Mouse (Mus musculus) neural tube, embryonic 14.5 days (tissue): ENCODE measurements around the gene Tmcc3. TPM values are rescaled to one million over a fixed set of nuclear protein-coding genes. Genes with fewer than 3 reads are reported as not detected.

Experiments
- ATAC-seq: fragments of 200-750 bp; cut with Nextera tagmentation; 2 replicates; pipeline ENCODE4 v1.8.0; 2017; ENCODE audit warnings: low read depth, mild to moderate bottlenecking, moderate TSS enrichment, moderate library complexity
- H3K27ac ChIP-seq: fragments of 300-500 bp; sonication (generic); 2 replicates; pipeline ENCODE4 v1.5.1; 2014; ENCODE audit warnings: low read depth, mild to moderate bottlenecking, control low read depth, low read length, moderate library complexity, mixed read lengths
- H3K27me3 ChIP-seq: fragments of 300-500 bp; sonication (generic); 2 replicates; pipeline ENCODE4 v1.6.1; 2014; ENCODE audit warnings: low read length; ENCODE audit not compliant: control insufficient read depth, insufficient read depth
- H3K36me3 ChIP-seq: fragments of 300-500 bp; sonication (generic); 2 replicates; pipeline ENCODE4 v1.6.1; 2014; ENCODE audit warnings: low read length, mixed read lengths; ENCODE audit not compliant: control insufficient read depth, insufficient read depth
- H3K4me1 ChIP-seq: fragments of 300-500 bp; sonication (generic); 2 replicates; pipeline ENCODE4 v1.6.1; 2014; ENCODE audit warnings: low read length; ENCODE audit not compliant: control insufficient read depth, insufficient read depth
- H3K4me2 ChIP-seq: fragments of 300-500 bp; sonication (generic); 2 replicates; pipeline ENCODE4 v1.6.1; 2014; ENCODE audit warnings: mild to moderate bottlenecking, low read depth, low read length, control low read depth
- H3K4me3 ChIP-seq: fragments of 300-500 bp; sonication (generic); 2 replicates; pipeline ENCODE4 v1.5.1; 2014; ENCODE audit warnings: low read depth, low read length, control low read depth, mixed read lengths
- H3K9ac ChIP-seq: fragments of 300-500 bp; sonication (generic); replicated peaks from 2 replicates; pipeline ENCODE4 v1.6.1; 2014; ENCODE audit warnings: low read depth, mild to moderate bottlenecking, control low read depth, low read length, mixed read lengths
- H3K9me3 ChIP-seq: fragments of 300-500 bp; sonication (generic); 2 replicates; pipeline ENCODE4 v1.6.1; 2016; ENCODE audit warnings: low read length; ENCODE audit not compliant: control insufficient read depth
- WGBS: fragments of 180-500 bp; shearing (Covaris S2); extraction: QIAGEN DNeasy Blood & Tissue Kit; methylation state at CpG from one replicate; pipeline ENCODE4 v1.1.7; 2014; 5-methylcytosine and 5-hydroxymethylcytosine counted together
- polyA plus RNA-seq: library from polyadenylated mRNA; unstranded; fragments of >200 nt; fragmentation: Nextera tagmentation; extraction: Ambion mirVana; gene quantifications from 2 replicates; pipeline ENCODE4 v1.2.1, GENCODE M21; 2014

Gene Tmcc3
- polyA plus RNA-seq, 1 experiment from 2014 or later: 24.2 TPM

GRCm38 (mm10) chr10:94294933-94295750, 16.6 kb upstream of the Tmcc3 start:
- no peak overlapping the region for H3K9ac ChIP-seq
- no peaks in the 10 kb centered on the region for H3K36me3 ChIP-seq
- H3K4me3 ChIP-seq: no peak overlapping the region
- peak; percentile 51; the same call in 1 of the 2 replicates for ATAC-seq
- H3K4me1 ChIP-seq: peaks cover 13% of the 10 kb centered on the region; the same call in 1 of the 2 replicates
- peak overlapping the region; percentile 45 for H3K27ac ChIP-seq
- no peaks in the 10 kb centered on the region for H3K9me3 ChIP-seq
- 14% methylated on average over 6 of the region's 6 CpGs for WGBS
- no peaks in the 10 kb centered on the region for H3K27me3 ChIP-seq
- H3K4me2 ChIP-seq: no peak overlapping the region

DNA sequence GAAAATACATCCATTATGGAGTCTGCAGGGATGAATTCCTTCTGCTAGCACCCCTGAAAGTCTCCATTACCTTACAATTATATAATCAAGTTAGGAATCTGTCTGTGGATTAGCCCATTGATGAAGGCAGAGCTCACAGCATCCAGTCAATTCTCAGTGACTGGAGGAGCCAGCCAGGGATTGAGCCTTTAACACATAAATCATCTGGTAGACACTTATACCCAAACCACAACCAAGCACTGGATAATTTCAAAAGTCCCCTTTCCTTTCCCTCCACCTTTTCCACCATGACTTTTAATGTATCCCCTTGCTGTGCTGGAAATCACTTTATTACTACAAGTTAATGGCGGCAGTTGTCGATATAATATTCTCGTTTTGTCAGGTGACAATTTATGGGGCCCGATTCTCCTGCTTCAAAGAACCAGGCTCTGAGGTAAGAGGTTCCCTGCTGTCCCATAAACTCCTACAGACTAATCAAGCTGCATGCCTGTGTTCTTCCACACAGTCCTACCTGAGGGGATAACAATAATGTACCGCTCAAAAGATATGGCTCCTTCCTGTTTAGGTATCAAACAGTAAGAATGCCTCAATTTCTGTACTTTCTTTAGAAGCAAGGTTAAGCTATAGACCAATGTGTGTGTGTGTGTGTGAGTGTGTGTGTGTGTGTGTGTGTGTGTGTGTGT, 15.7 kb upstream of the Tmcc3 start:
- Histone ChIP-seq H3K36me3 (no peaks in the 10 kb centered on the region), H3K4me3 (no peak overlapping the region), H3K9me3 (no peaks in the 10 kb centered on the region), H3K4me1 (peaks cover 13% of the 10 kb centered on the region; the same call in 1 of the 2 replicates), H3K4me2 (no peak overlapping the region), H3K9ac (no peak overlapping the region), H3K27ac (no peak overlapping the region), H3K27me3 (no peaks in the 10 kb centered on the region)
- peak; percentile 55 for ATAC-seq
- WGBS: 59% methylated on average over 5 of the region's 5 CpGs

- H3K27me3 ChIP-seq: no peaks in the 10 kb centered on the region
- H3K9me3 ChIP-seq: no peaks in the 10 kb centered on the region
- no peak within 1 kb of the TSS for H3K27ac ChIP-seq
- ATAC-seq: no peak
- WGBS: 54% methylated on average over 3 of the region's 3 CpGs
- no peak within 1 kb of the TSS for H3K9ac ChIP-seq
- no peak within 1 kb of the TSS for H3K4me2 ChIP-seq
- H3K4me3 ChIP-seq: no peak within 1 kb of the TSS
- peaks cover 13% of the 10 kb centered on the region; the same call in 1 of the 2 replicates for H3K4me1 ChIP-seq
- H3K36me3 ChIP-seq: no peaks in the 10 kb centered on the region
Measured at GRCm38 (mm10) chr10:94298471-94298870, 13.3 kb upstream of the Tmcc3 start, which contains the start of gene Gm4792. Gm4792 (minus strand) TSS chr10:94298703.

GRCm38 (mm10) chr10:94299301-94299700, 12.4 kb upstream of the Tmcc3 start:
- Histone ChIP-seq H3K4me3 (no peak overlapping the region), H3K4me1 (peaks cover 13% of the 10 kb centered on the region; the same call in 1 of the 2 replicates), H3K27ac (no peak overlapping the region), H3K36me3 (no peaks in the 10 kb centered on the region), H3K4me2 (no peak overlapping the region), H3K27me3 (no peaks in the 10 kb centered on the region), H3K9ac (no peak overlapping the region), H3K9me3 (no peaks in the 10 kb centered on the region)
- 94% methylated on average over 2 of the region's 2 CpGs for WGBS
- no peak for ATAC-seq

GRCm38 (mm10) chr10:94304064-94304657, 7.6 kb upstream of the Tmcc3 start:
- ATAC-seq: no peak; the same call in 1 of the 2 replicates
- Histone ChIP-seq H3K4me2 (no peak overlapping the region), H3K4me1 (no peaks in the 10 kb centered on the region), H3K4me3 (no peak overlapping the region), H3K9me3 (no peaks in the 10 kb centered on the region), H3K27me3 (no peaks in the 10 kb centered on the region), H3K27ac (peak overlapping the region; percentile 52), H3K9ac (no peak overlapping the region), H3K36me3 (no peaks in the 10 kb centered on the region)
- 53% methylated on average over 9 of the region's 9 CpGs for WGBS

GRCm38 (mm10) chr10:94305526-94305925, 6.2 kb upstream of the Tmcc3 start:
- H3K4me2 ChIP-seq: no peak overlapping the region
- no peak overlapping the region for H3K4me3 ChIP-seq
- no peak overlapping the region for H3K27ac ChIP-seq
- 68% methylated on average over 5 of the region's 5 CpGs for WGBS
- no peaks in the 10 kb centered on the region for H3K9me3 ChIP-seq
- no peaks in the 10 kb centered on the region for H3K27me3 ChIP-seq
- H3K9ac ChIP-seq: no peak overlapping the region
- H3K36me3 ChIP-seq: no peaks in the 10 kb centered on the region
- H3K4me1 ChIP-seq: no peaks in the 10 kb centered on the region
- ATAC-seq: no peak

GRCm38 (mm10) chr10:94310499-94311267, 1.1 kb upstream of the Tmcc3 start:
- WGBS: 67% methylated on average over 5 of the region's 9 CpGs
- no peak overlapping the region for H3K4me2 ChIP-seq
- no peaks in the 10 kb centered on the region for H3K9me3 ChIP-seq
- H3K9ac ChIP-seq: no peak overlapping the region
- H3K36me3 ChIP-seq: no peaks in the 10 kb centered on the region
- no peaks in the 10 kb centered on the region for H3K27me3 ChIP-seq
- H3K4me1 ChIP-seq: peaks cover 6% of the 10 kb centered on the region; the same call in 1 of the 2 replicates
- no peak overlapping the region for H3K27ac ChIP-seq
- H3K4me3 ChIP-seq: no peak overlapping the region
- no peak for ATAC-seq

DNA sequence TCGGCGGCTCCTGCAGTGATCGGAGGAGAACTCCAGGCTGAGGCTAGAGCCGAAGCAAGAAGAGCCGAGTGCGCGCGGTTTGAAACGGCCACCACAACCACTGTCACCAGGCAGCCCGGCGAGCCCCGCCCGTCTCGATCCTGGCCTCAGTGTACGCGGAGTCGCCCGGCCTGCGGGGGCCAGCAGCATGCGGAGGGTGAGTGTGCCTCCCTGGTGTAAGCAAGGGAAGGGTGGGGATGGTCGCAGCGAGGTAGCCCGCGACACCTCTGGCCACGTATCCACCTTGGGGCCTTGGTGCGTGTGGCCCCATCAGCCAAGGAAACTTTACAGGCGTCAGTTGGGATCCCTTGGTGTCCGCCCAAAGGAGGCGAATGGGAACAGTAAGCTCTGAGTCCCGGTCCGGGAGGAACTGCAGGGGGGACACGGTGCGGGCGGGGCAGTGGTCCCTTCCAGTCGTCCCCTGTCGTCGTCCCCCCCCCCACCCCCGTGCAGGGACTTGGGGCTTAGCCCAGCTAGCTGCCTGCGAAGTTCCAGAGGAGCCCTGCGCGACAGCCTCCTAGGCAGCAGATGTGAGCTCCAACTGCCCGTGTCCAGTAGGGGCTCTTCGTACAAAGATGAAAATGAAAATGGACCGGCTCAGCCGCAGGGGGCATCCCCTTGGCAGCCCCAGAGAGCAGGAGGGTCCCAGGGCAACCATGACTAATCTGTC, 412 bp downstream of the Tmcc3 start:
- peak; percentile 73 for ATAC-seq
- Histone ChIP-seq H3K4me1 (peaks cover 6% of the 10 kb centered on the region; the same call in 1 of the 2 replicates), H3K9ac (peak overlapping the region; percentile 44), H3K27me3 (no peaks in the 10 kb centered on the region), H3K4me3 (peak overlapping the region; percentile 39), H3K4me2 (peak overlapping the region; percentile 73), H3K36me3 (no peaks in the 10 kb centered on the region), H3K27ac (no peak overlapping the region), H3K9me3 (no peaks in the 10 kb centered on the region)
- WGBS: under 1% methylated on average over 43 of the region's 45 CpGs
